Mouse (Mus musculus): ENCODE measurements around the gene Gsta2. TPM values are rescaled to one million over a fixed set of nuclear protein-coding genes. Genes with fewer than 3 reads are reported as not detected.

Gsta2 gene
- total RNA-seq (2014; fragmentation: Nextera tagmentation) (not detected in 2 replicates), total RNA-seq (2017) (not detected in 2 replicates), polyA plus RNA-seq (2012) (not detected in 2 replicates)

GRCm38 (mm10) chr9:78355611-78356010 is at the start of gene Gsta2:
Gene Gsta2, minus strand, starts transcription at chr9:78355788.
- 0 out of 2 replicates have a peak, but pooled peaks cover 6% of the 10 kb centered on the region for H3K27me3 ChIP-seq (ENCODE audit: insufficient read depth, low read length)
- no peaks in the 10 kb centered on the region for H3K9me3 ChIP-seq (replicated peaks)
- no peaks in the 10 kb centered on the region for H3K36me3 ChIP-seq (replicated peaks)
- no peak for TF ChIP-seq CTCF (IDR thresholded peaks at IDR 0.05; ENCODE audit: low read depth, low read length)
- TF ChIP-seq TAL1 (conservative IDR thresholded peaks at IDR 0.05; ENCODE audit: low read depth, low read length) = no peak
- TF ChIP-seq GATA2 (IDR thresholded peaks at IDR 0.05; ENCODE audit: borderline replicate concordance, low read depth, low read length) = no peak
- TF ChIP-seq POLR2AphosphoS5 (IDR thresholded peaks at IDR 0.05; ENCODE audit: insufficient replicate concordance, low read depth, low read length) = no peak
- TF ChIP-seq GATA1 (IDR thresholded peaks at IDR 0.05; ENCODE audit: borderline replicate concordance, low read length) = no peak
- no peaks in the 10 kb centered on the region for H3K4me1 ChIP-seq (ENCODE audit: insufficient read depth, low read depth, low read length)
- ATAC-seq (ENCODE audit: extremely low read depth, insufficient number of reproducible peaks, low FRiP score, poor library complexity, severe bottlenecking) = no peak
- H3K4me3 ChIP-seq (ENCODE audit: low read depth, low read length) = no peak within 1 kb of the TSS
- DNase-seq (ENCODE audit: low spot score) = no peak

- H3K9me3 ChIP-seq (replicated peaks) = no peaks in the 10 kb centered on the region
These were observed 46.0 kb upstream of the Gsta2 start for GRCm38 (mm10) chr9:78401596-78401995.

GRCm38 (mm10) chr9:78400570-78400969 is 45.0 kb upstream of the Gsta2 start:
- H3K36me3 ChIP-seq (replicated peaks) = no peaks in the 10 kb centered on the region
- no peak overlapping the region for H3K4me3 ChIP-seq (ENCODE audit: low read depth, low read length)
- H3K9me3 ChIP-seq (replicated peaks) = peaks cover 6% of the 10 kb centered on the region
- no peak for TF ChIP-seq POLR2AphosphoS5 (IDR thresholded peaks at IDR 0.05; ENCODE audit: insufficient replicate concordance, low read depth, low read length)
- no peaks in the 10 kb centered on the region for H3K4me1 ChIP-seq (ENCODE audit: insufficient read depth, low read depth, low read length)
- ATAC-seq (ENCODE audit: extremely low read depth, insufficient number of reproducible peaks, low FRiP score, poor library complexity, severe bottlenecking) = no peak
- DNase-seq (ENCODE audit: low spot score) = no peak
- peaks cover 6% of the 10 kb centered on the region for H3K27me3 ChIP-seq (ENCODE audit: insufficient read depth, low read length)

More at GRCm38 (mm10) chr9:78401596-78401995, 46.0 kb upstream of the Gsta2 start:
- Histone ChIP-seq H3K4me3 (ENCODE audit: low read depth, low read length) (no peak overlapping the region), H3K27me3 (ENCODE audit: insufficient read depth, low read length) (peaks cover 9% of the 10 kb centered on the region), H3K36me3 (replicated peaks) (no peaks in the 10 kb centered on the region), H3K4me1 (ENCODE audit: insufficient read depth, low read depth, low read length) (no peaks in the 10 kb centered on the region)
- ATAC-seq (ENCODE audit: extremely low read depth, insufficient number of reproducible peaks, low FRiP score, poor library complexity, severe bottlenecking) (no peak), DNase-seq (ENCODE audit: low spot score) (no peak)
- TF ChIP-seq GATA1 (IDR thresholded peaks at IDR 0.05; ENCODE audit: borderline replicate concordance, low read length) (no peak), POLR2AphosphoS5 (IDR thresholded peaks at IDR 0.05; ENCODE audit: insufficient replicate concordance, low read depth, low read length) (no peak), TAL1 (conservative IDR thresholded peaks at IDR 0.05; ENCODE audit: low read depth, low read length) (no peak), GATA2 (IDR thresholded peaks at IDR 0.05; ENCODE audit: borderline replicate concordance, low read depth, low read length) (no peak), CTCF (IDR thresholded peaks at IDR 0.05; ENCODE audit: low read depth, low read length) (no peak)

GRCm38 (mm10) chr9:78396517-78396916 is 40.9 kb upstream of the Gsta2 start:
- H3K27me3 ChIP-seq (ENCODE audit: insufficient read depth, low read length) = peaks cover 3% of the 10 kb centered on the region
- no peaks in the 10 kb centered on the region for H3K36me3 ChIP-seq (replicated peaks)
- ATAC-seq (ENCODE audit: extremely low read depth, insufficient number of reproducible peaks, low FRiP score, poor library complexity, severe bottlenecking) (no peak), DNase-seq (ENCODE audit: low spot score) (no peak)
- H3K4me1 ChIP-seq (ENCODE audit: insufficient read depth, low read depth, low read length) = no peaks in the 10 kb centered on the region
- TF ChIP-seq GATA1 (IDR thresholded peaks at IDR 0.05; ENCODE audit: borderline replicate concordance, low read length) (no peak), CTCF (IDR thresholded peaks at IDR 0.05; ENCODE audit: low read depth, low read length) (no peak), GATA2 (IDR thresholded peaks at IDR 0.05; ENCODE audit: borderline replicate concordance, low read depth, low read length) (no peak)
- no peak overlapping the region for H3K4me3 ChIP-seq (ENCODE audit: low read depth, low read length)
- H3K9me3 ChIP-seq (replicated peaks) = peaks cover 7% of the 10 kb centered on the region

- no peak within 1 kb of the TSS for H3K4me3 ChIP-seq (ENCODE audit: low read depth, low read length)
- no peaks in the 10 kb centered on the region for H3K4me1 ChIP-seq (ENCODE audit: insufficient read depth, low read depth, low read length)
- no peak for DNase-seq (ENCODE audit: low spot score)
These were observed 40.2 kb upstream of the Gsta2 start, which contains the start of gene Ddx43 for GRCm38 (mm10) chr9:78395630-78396351. Gene Ddx43, plus strand, starts transcription at chr9:78395777.

GRCm38 (mm10) chr9:78395244-78395629 is 39.6 kb upstream of the Gsta2 start:
- H3K27me3 ChIP-seq (ENCODE audit: insufficient read depth, low read length) = peaks cover 3% of the 10 kb centered on the region
- peaks cover 7% of the 10 kb centered on the region for H3K9me3 ChIP-seq (replicated peaks)
- ATAC-seq (ENCODE audit: extremely low read depth, insufficient number of reproducible peaks, low FRiP score, poor library complexity, severe bottlenecking) = no peak
- TF ChIP-seq GATA1 (IDR thresholded peaks at IDR 0.05; ENCODE audit: borderline replicate concordance, low read length) (no peak), POLR2AphosphoS5 (IDR thresholded peaks at IDR 0.05; ENCODE audit: insufficient replicate concordance, low read depth, low read length) (no peak), GATA2 (IDR thresholded peaks at IDR 0.05; ENCODE audit: borderline replicate concordance, low read depth, low read length) (no peak), CTCF (IDR thresholded peaks at IDR 0.05; ENCODE audit: low read depth, low read length) (no peak), TAL1 (conservative IDR thresholded peaks at IDR 0.05; ENCODE audit: low read depth, low read length) (no peak)
- no peaks in the 10 kb centered on the region for H3K4me1 ChIP-seq (ENCODE audit: insufficient read depth, low read depth, low read length)
- H3K36me3 ChIP-seq (replicated peaks) = no peaks in the 10 kb centered on the region
- no peak for DNase-seq (ENCODE audit: low spot score)
- no peak overlapping the region for H3K4me3 ChIP-seq (ENCODE audit: low read depth, low read length)

More at GRCm38 (mm10) chr9:78395630-78396351, 40.2 kb upstream of the Gsta2 start, which contains the start of gene Ddx43:
- TF ChIP-seq POLR2AphosphoS5 (IDR thresholded peaks at IDR 0.05; ENCODE audit: insufficient replicate concordance, low read depth, low read length) (no peak), CTCF (IDR thresholded peaks at IDR 0.05; ENCODE audit: low read depth, low read length) (no peak), GATA1 (IDR thresholded peaks at IDR 0.05; ENCODE audit: borderline replicate concordance, low read length) (no peak), GATA2 (IDR thresholded peaks at IDR 0.05; ENCODE audit: borderline replicate concordance, low read depth, low read length) (no peak), TAL1 (conservative IDR thresholded peaks at IDR 0.05; ENCODE audit: low read depth, low read length) (no peak)
- H3K9me3 ChIP-seq (replicated peaks) = peaks cover 7% of the 10 kb centered on the region
- H3K27me3 ChIP-seq (ENCODE audit: insufficient read depth, low read length) = peaks cover 3% of the 10 kb centered on the region
- no peaks in the 10 kb centered on the region for H3K36me3 ChIP-seq (replicated peaks)
- no peak for ATAC-seq (ENCODE audit: extremely low read depth, insufficient number of reproducible peaks, low FRiP score, poor library complexity, severe bottlenecking)
